Mouse (Mus musculus): ENCODE results near the gene Orai3.
"Not testable (repeated sequence)": the region's sequence is repeated elsewhere in the genome, so short reads cannot be mapped to it uniquely, and the experiment has no call there.

Gene Orai3

DNA sequence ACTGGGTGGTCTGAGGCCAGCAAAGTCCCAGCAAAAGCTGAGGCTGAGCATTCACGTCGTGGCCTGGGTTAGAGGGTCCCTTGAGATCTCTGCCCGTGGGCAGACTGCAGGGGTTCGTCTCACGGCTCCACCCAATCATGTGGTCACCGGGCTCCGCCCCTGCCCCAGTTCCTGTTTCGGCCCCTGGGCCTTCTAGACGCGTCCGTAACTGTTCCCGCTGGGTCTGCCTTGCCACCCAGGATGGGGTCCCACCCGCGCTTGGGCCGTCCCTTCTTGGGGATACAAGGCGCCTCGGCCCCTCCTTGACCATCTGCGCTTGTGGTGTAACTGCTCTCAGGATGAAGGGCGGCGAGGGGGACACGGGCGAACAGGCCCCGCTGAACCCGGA, at the start of gene Orai3:
Orai3 (plus strand) TSS at position 165 of the 388 bp plus-strand sequence.
- peak; percentile 77 for DNase-seq (ENCODE audit: low read depth, low spot score)

DNA sequence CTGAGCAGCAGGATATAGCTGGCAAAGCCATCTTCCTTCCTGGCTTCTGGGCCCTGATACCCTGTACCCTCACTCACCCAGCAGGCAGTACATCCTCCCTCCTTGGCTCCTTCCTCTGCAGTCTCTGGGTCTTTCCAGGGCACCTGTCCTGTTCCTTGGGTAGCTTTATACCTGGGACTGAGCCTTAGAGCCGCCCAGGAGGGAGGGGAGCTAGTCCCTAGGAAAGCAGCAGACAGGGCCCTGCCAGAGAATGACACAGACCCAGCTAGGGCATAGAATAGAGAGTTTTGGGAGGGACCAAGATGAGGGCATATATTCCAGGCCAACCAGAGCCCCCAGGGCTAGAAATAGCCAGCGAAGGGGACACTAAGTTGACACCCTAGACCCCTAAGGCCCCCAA, 44.1 kb upstream of the Orai3 start:
- no peak for DNase-seq (ENCODE audit: low read depth, low spot score)

- no peak for DNase-seq (ENCODE audit: low read depth, low spot score)
These were observed 43.7 kb upstream of the Orai3 start for GRCm38 (mm10) chr7:127725924-127726323.

- peak; percentile 85 for DNase-seq (ENCODE audit: low read depth, low spot score)
These were observed 41.7 kb upstream of the Orai3 start for GRCm38 (mm10) chr7:127727898-127728297.

GRCm38 (mm10) chr7:127730170-127730569, 39.4 kb upstream of the Orai3 start:
- no peak for DNase-seq (ENCODE audit: low read depth, low spot score)

DNA sequence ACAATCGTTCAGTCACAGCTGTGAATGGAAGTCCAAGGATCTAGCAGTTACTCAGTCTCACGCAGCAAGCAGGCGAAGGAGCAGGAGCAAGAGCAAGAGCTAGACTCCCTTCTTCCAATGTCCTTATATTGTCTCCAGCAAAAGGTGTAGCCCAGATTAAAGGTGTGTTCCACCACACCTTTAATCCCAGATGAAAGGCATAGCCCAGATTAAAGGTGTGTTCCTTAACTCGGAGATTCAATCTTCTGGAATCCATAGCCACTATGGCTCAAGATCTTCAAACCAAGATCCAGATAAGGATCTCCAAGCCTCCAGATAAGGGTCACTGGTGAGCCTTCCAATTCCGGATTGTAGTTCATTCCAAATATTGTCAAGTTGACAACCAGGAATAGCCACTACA, 37.5 kb upstream of the Orai3 start, which contains the start of gene Ctf2:
Ctf2 (minus strand) TSS at position 101 of the 400 bp plus-strand sequence.
- DNase-seq (ENCODE audit: low read depth, low spot score), result not testable (repeated sequence)

DNA sequence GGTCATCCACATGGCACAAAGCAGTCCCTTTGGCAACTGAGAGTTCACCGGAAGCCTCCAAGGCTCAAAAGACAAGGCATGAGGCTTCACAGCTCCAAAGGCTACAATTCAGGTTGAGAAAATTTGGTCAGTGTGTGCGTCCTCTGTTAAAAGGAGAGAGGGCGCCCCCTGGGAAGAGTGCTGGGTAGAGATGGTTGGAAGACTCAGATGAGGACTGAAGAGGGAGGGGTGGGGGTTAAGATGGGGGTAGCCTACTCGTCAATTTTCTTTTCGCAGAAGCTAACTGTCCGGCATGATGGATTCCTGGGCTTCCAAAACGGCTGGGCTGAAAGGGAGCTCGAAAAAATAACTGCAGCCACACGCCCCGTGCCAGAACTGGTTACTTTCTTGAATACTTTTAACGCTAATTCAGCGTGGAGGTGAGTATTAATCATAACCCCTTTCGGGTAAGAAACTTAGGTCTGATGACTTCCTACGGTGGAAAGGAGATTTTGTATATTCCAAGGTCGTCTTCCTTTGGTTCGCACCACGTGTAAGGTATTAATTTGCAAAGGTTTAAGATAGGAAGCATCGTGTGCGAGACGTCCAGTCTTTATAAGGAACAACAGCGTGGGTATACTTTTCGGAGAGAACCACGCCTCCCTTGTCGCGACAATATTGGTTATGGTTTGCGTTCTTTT, 25.1 kb upstream of the Orai3 start, which contains the start of gene Fbxl19:
Fbxl19 (plus strand) TSS at position 178 of the 680 bp plus-strand sequence.
- DNase-seq (ENCODE audit: low read depth, low spot score), result peak; percentile 87

- DNase-seq (ENCODE audit: low read depth, low spot score), result peak; percentile 98
These were observed 24.4 kb upstream of the Orai3 start for GRCm38 (mm10) chr7:127745251-127745651.

GRCm38 (mm10) chr7:127745652-127746493, 23.7 kb upstream of the Orai3 start:
- peak; percentile 98 for DNase-seq (ENCODE audit: low read depth, low spot score)

DNA sequence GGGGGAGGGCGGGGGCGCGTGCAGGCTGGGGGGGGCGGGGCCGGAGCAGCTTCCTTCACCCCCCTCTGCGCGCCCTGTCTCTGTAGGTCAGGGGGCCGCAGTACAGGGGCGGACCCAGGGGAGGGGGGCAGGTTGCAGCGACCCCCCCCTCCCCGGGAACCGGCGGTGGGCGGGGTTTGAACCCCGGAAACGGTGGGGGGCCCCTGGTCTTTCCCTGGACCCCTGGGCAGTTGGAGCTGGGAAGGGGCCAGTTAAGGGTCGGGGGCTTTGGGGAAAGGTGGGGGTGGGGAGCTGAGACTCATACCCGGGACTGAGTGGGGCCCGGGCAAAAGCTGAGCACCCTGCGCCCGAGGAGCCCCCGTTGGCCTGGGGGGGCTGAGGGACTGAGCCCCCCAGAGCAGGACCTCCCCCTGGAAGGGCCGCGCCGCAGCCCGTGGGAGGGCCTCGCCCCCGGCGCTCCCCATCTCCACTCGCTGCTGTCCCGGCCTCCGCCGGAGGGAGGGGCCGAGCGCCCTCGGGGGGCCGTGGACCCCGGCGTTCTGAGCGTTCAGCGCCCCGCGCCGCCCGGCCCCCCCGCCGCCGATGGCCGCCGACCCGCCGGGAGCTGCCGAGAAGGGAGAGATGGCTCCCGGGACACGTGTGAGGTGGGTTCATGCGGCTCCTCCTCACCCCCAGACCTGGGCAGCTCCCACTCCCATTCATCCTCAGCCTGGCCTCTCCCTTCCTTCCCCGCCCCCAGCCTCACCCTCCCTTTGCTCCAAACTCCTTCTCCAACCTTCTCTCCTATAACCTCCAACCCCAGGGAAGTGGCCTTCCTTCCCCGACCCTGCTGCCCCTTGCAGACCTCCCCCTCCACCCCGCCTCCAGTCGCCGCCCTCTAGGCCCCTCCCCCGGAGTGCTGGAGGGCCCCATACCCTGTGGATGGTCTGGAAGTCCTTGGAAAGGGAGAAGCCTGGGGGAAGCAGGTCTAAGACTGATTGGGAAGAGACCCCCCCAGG, 22.8 kb upstream of the Orai3 start:
- DNase-seq (ENCODE audit: low read depth, low spot score), result peak; percentile 83

DNA sequence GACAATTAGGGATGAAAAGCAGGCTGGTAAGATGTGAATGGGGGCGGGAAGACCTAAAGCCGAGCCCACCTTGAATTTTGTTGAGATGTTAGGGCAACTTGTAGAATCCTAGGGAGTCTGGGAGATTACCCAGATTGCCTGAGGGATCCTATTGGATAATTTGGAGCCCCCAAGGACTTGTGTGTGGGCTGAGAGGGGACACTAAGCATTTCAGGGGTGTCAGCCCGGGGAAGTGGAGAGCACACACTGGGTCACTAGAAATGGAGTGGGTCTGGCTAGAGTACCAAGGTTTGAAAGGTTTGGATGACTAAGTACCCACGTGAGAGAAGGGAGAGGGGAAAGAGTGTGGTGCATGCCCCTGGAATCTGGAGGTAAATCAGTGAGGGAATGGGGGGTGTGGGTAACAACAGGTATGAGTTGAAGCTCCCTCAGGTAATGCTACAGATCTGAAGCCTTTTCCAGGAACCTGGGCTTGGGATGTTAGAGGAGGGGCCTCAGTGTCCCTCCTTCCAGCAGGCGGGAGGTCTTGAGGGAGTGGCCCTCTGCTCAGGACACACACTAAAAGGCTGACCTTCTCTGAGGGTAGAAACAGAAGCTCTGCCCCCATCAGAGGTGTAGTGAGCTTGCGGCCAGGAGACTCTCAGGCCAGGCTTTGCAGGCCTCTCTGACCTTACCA, 21.9 kb upstream of the Orai3 start:
- DNase-seq (ENCODE audit: low read depth, low spot score), result peak; percentile 43

DNA sequence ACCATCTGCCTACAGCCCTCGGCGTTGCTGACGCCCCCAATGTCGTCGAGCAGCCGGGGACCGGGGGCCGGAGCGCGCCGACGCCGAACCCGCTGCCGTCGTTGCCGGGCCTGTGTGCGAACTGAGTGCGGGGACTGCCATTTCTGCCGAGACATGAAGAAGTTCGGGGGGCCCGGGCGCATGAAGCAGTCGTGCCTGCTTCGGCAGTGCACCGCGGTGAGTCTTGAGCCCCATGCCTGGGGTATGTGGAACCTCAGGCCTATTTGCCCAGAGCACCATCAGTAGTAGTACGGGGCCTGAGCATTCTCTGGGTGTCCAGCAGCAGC, 21.4 kb upstream of the Orai3 start:
- no peak for DNase-seq (ENCODE audit: low read depth, low spot score)

DNA sequence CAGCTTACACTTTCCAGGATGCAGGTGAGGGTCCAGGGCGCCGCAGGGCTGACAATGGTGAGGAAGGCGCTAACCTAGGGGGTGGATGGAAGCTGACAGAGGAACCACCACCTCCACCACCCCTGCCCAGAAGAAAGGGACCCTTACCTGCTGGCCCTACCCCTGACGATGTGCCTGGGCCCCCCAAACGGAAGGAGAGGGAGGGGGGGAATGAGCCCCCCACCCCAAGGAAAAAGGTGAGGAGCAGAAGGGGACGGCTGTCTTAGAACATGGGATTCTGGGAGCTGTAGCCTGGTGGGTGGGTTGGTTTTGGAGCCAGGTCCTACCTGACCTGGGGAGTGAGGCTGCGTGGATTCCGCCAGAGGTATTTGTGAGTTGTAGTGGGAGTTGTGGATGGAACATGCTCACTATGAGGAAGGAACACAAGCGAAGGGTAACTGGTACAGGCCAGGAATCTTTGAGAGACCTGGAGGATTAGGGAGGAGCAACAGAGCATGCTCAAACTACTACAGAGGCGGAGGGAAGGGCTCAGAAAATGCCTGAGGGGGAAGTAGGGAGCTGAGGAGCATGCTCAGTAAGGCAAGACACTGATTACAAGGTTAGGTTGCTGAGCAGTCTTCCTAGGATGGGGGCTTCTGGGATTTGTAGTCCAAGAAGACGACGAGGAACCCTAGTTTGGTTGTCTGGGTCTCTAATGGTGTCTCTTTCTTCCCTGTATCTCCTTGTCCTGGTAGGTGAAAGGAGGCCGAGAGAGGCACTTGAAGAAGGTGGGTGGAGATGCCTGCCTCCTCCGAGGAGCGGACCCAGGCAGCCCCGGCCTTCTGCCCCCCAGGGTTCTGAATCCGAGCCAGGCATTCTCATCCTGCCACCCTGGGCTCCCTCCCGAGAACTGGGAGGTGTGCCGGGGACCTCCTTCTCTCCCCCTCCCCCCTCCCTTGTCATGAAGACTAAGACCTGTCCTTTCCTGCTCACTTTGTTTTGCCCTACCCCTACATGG, 19.2 kb upstream of the Orai3 start:
- peak; percentile 95 for DNase-seq (ENCODE audit: low read depth, low spot score)

- DNase-seq (ENCODE audit: low read depth, low spot score), result no peak
These were observed 18.0 kb upstream of the Orai3 start for GRCm38 (mm10) chr7:127751619-127752018.

GRCm38 (mm10) chr7:127752069-127752468, 17.5 kb upstream of the Orai3 start:
- DNase-seq (ENCODE audit: low read depth, low spot score), result no peak

- DNase-seq (ENCODE audit: low read depth, low spot score), result peak; percentile 51
These were observed 16.5 kb upstream of the Orai3 start for GRCm38 (mm10) chr7:127753158-127753557.

DNA sequence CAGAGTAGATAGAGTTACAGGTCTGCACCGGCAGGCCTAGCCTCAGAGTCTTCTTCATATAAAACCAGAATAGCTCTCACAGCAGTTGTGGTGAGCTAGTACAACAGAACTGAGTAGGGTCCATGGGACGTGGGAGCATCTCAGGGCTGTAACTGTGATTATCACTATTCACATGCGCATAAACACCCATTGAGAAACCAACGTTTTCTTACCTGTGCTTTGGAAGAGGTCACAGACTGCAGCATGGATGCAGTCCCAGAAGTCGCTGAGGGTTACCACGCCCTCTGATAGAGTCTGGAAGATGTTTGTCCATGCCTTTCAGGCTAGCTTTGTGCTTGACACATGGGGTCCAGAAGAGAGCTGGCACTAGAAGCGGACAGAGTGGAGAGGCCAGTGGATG, 15.9 kb upstream of the Orai3 start:
- DNase-seq (ENCODE audit: low read depth, low spot score), result peak; percentile 53

DNA sequence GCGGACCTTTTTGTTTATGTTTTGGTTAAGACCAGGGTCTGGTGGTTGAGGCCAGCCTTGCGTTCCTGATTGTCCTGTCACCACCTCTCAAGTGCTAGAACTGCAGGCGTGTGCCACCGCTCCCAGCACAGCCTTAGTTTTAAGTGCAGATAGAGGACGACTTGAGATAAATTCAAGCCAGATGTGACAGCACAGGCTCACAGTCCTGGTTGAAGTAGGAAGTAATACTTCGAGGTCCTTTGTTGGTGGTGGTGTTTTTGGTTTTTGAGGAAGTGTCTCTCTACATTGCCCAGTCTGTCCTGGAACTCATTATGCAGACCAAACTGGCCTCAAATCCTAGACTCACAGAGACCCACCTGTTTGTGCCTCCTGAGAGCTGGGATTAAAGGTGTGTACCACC, 9.9 kb upstream of the Orai3 start:
- no peak for DNase-seq (ENCODE audit: low read depth, low spot score)

GRCm38 (mm10) chr7:127760478-127760877, 9.1 kb upstream of the Orai3 start:
- DNase-seq (ENCODE audit: low read depth, low spot score), result no peak

GRCm38 (mm10) chr7:127761026-127761425, 8.6 kb upstream of the Orai3 start:
- peak; percentile 80 for DNase-seq (ENCODE audit: low read depth, low spot score)

All from ES-CJ7 (cell line).